In the genomic region with DNA sequence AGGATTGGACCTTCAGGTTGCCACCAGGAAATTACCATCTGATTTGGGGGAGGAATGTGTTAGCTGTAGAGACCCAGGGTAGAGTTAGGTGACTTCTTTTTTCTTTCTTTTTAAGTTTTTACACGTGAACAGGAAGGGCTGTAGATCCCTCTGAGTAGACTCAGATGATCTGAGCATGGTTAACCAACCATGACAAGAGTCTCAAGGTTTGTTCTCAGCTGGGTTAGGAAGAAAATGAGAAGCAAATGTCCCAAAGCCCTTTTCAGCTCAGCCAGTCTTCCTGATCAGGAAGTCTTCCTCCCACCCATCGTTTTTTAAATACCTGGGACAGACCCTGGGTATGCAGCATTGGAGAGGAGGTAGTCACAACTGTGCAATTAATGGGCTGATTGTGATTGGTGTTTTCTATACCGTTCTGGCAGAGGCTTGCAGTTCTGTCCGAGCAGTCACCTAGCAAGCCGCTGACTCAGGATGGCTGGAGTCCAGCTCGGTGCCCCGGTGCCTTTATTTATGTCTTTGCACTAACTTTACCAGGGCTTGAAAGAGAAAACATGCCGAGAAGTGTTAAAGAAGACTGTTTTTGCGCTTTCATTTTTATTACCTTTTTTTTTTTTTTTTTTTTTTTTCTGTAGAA, we compare ENCODE assay signal across 14 mouse cellular contexts.
DNase-seq lines count a peak whose midpoint lies in the region; ATAC-seq and TF ChIP-seq lines count a peak whose summit lies in the region.
"Had no signal": no experiment of that assay in that cellular context is flagged by ENCODE, and none has a peak within 500 bp of the region (broad histone marks: within the 10 kb centered on the region; RNA-seq: fewer than 3 reads in every experiment).

No protein-coding gene starts in this region.

- no peaks in the 10 kb centered on the region for H3K9me3 ChIP-seq in kidney, embryonic 16.5 days (ENCODE audit: low read length)
- H3K9me3 ChIP-seq: embryonic facial prominence, embryonic 13.5 days; forebrain, embryonic 10.5 days; heart, embryonic 13.5 days; midbrain, embryonic 12.5 days had no signal

- no peaks in the 10 kb centered on the region for H3K27me3 ChIP-seq in cerebellum, adult 2 months (ENCODE audit: control insufficient read depth, insufficient read depth, low read length)
- H3K27me3 ChIP-seq in kidney, embryonic 16.5 days (ENCODE audit: insufficient read depth, low read length), result no peaks in the 10 kb centered on the region
- H3K27me3 ChIP-seq: embryonic facial prominence, embryonic 13.5 days; heart, embryonic 13.5 days; midbrain, embryonic 12.5 days had no signal

- TF ChIP-seq CTCF in cerebellum, adult 2 months (IDR thresholded peaks at IDR 0.05; ENCODE audit: borderline replicate concordance, insufficient read depth, low read depth, low read length), result no peak

- peak overlapping the region; percentile 23; the same call in 1 of the 2 replicates for H3K4me2 ChIP-seq in kidney, embryonic 16.5 days (replicated peaks; ENCODE audit: low read depth, low read length)
- H3K4me2 ChIP-seq: embryonic facial prominence, embryonic 13.5 days; heart, embryonic 13.5 days; midbrain, embryonic 12.5 days had no signal

- peak; percentile 85 for ATAC-seq in kidney, embryonic 16.5 days (ENCODE audit: low FRiP score, low TSS enrichment)
- no peak for ATAC-seq in megakaryocyte-erythroid progenitor cell, adult 5-6 weeks (replicated peaks; ENCODE audit: low FRiP score, low TSS enrichment, poor library complexity, severe bottlenecking)

- 26% methylated on average over 9 of the region's 9 CpGs for WGBS in cerebellum, adult 2 months
- WGBS in kidney, embryonic 16.5 days, result 18% methylated on average over 9 of the region's 9 CpGs

- no peak for TF ChIP-seq POLR2A in cerebellum, adult 2 months (IDR thresholded peaks at IDR 0.05; ENCODE audit: borderline replicate concordance, insufficient read depth, low read length)

- H3K9ac ChIP-seq in kidney, embryonic 16.5 days (replicated peaks; ENCODE audit: low read length), result no peak overlapping the region
- H3K9ac ChIP-seq: embryonic facial prominence, embryonic 13.5 days; heart, embryonic 13.5 days; midbrain, embryonic 12.5 days had no signal

- H3K36me3 ChIP-seq in kidney, embryonic 16.5 days (ENCODE audit: insufficient read depth, low read length), result no peaks in the 10 kb centered on the region
- H3K36me3 ChIP-seq: embryonic facial prominence, embryonic 13.5 days; forebrain, embryonic 10.5 days; midbrain, embryonic 12.5 days had no signal

- H3K4me1 ChIP-seq in cerebellum, adult 2 months (ENCODE audit: control insufficient read depth, insufficient read depth, low read length), result peaks cover 6% of the 10 kb centered on the region; the same call in 1 of the 2 replicates
- H3K4me1 ChIP-seq in kidney, embryonic 16.5 days (ENCODE audit: insufficient read depth, low read length), result 0 out of 2 replicates have a peak, but pooled peaks cover 3% of the 10 kb centered on the region
- H3K4me1 ChIP-seq: embryonic facial prominence, embryonic 13.5 days; forebrain, embryonic 10.5 days; midbrain, embryonic 12.5 days had no signal

- no peak overlapping the region for H3K27ac ChIP-seq in cerebellum, adult 2 months (ENCODE audit: insufficient read depth, low read length)
- peak overlapping the region; percentile 25; the same call in 1 of the 2 replicates for H3K27ac ChIP-seq in kidney, embryonic 16.5 days (ENCODE audit: low read length)
- H3K27ac ChIP-seq: embryonic facial prominence, embryonic 13.5 days; forebrain, embryonic 10.5 days; heart, embryonic 13.5 days; midbrain, embryonic 12.5 days had no signal

- H3K4me3 ChIP-seq in cerebellum, adult 2 months (replicated peaks; ENCODE audit: insufficient read depth, low read depth, low read length), result no peak overlapping the region
- no peak overlapping the region for H3K4me3 ChIP-seq in kidney, embryonic 16.5 days (ENCODE audit: low read length)
- H3K4me3 ChIP-seq: embryonic facial prominence, embryonic 13.5 days; forebrain, embryonic 10.5 days; heart, embryonic 13.5 days; midbrain, embryonic 12.5 days had no signal

- peak; percentile 35 to 54 for DNase-seq in cerebellum, adult 2 months
- DNase-seq in cerebellum, postnatal 4 days (ENCODE audit: low spot score in 2 of 2), result no peak
- peak; percentile 29 for DNase-seq in ovary, postnatal 36 days (ENCODE audit: low spot score)
- no peak for DNase-seq in ovary, postnatal 10 days (ENCODE audit: low spot score)
- DNase-seq in right cerebral cortex, adult 18-20 months, result no peak
- DNase-seq: heart, postnatal 4 days; lung, postnatal 36 days; retina, postnatal 1 day had no signal

Comparison
In these comparisons a context has a peak if more than half of its experiments do, and no peak if none do; other contexts are left out.
1. DNase-seq: peak in cerebellum, adult 2 months (2 of 2) and ovary, postnatal 36 days (single experiment); none in cerebellum, postnatal 4 days (0 of 2), ovary, postnatal 10 days (single experiment) and right cerebral cortex, adult 18-20 months (single experiment).